Mouse (Mus musculus) midbrain, embryonic 12.5 days (tissue): ENCODE measurements around the gene Gnas. TPM values are rescaled to one million over a fixed set of nuclear protein-coding genes. Genes with fewer than 3 reads are reported as not detected.

Experiments used
- ATAC-seq: fragments of 200-750 bp; cut with Nextera tagmentation; 2 replicates; pipeline ENCODE4 v1.8.0; 2017; ENCODE audit warnings: low read depth, moderate TSS enrichment, moderate library complexity; ENCODE audit not compliant: low FRiP score
- H3K27ac ChIP-seq: fragments of 300-500 bp; sonication (generic); replicated peaks from 2 replicates; pipeline ENCODE4 v1.5.1; 2016; ENCODE audit warnings: mild to moderate bottlenecking
- H3K27me3 ChIP-seq: fragments of 300-500 bp; sonication (generic); 2 replicates; pipeline ENCODE4 v1.6.1; 2016; ENCODE audit warnings: mild to moderate bottlenecking
- H3K36me3 ChIP-seq: fragments of 300-500 bp; sonication (generic); 2 replicates; pipeline ENCODE4 v1.6.1; 2016
- H3K4me1 ChIP-seq: fragments of 300-500 bp; sonication (generic); 2 replicates; pipeline ENCODE4 v1.6.1; 2016
- H3K4me2 ChIP-seq: fragments of 300-500 bp; sonication (generic); replicated peaks from 2 replicates; pipeline ENCODE4 v1.6.1; 2016; ENCODE audit warnings: mild to moderate bottlenecking, moderate library complexity
- H3K4me3 ChIP-seq: fragments of 300-500 bp; sonication (generic); 2 replicates; pipeline ENCODE4 v1.5.1; 2016; ENCODE audit warnings: mild to moderate bottlenecking
- H3K9ac ChIP-seq: fragments of 300-500 bp; sonication (generic); replicated peaks from 2 replicates; pipeline ENCODE4 v1.6.1; 2016; ENCODE audit warnings: mild to moderate bottlenecking, moderate library complexity
- H3K9me3 ChIP-seq: fragments of 300-500 bp; sonication (generic); 2 replicates; pipeline ENCODE4 v1.6.1; 2016; ENCODE audit warnings: mild to moderate bottlenecking
- WGBS: fragments of 180-500 bp; shearing (Covaris S2); methylation state at CpG from one replicate; pipeline ENCODE4 v1.1.7; 2016; 5-methylcytosine and 5-hydroxymethylcytosine counted together
- polyA plus RNA-seq: library from polyadenylated mRNA; unstranded; fragments of >200 nt; fragmentation: Nextera tagmentation; extraction: Ambion mirVana; gene quantifications from 2 replicates; pipeline ENCODE4 v1.2.1, GENCODE M21; 2016

The Gnas gene
- polyA plus RNA-seq, 1 experiment from 2014 or later = 1,415 TPM

- H3K36me3 ChIP-seq = peaks cover 30% of the 10 kb centered on the region
- no peak overlapping the region for H3K9ac ChIP-seq
- no peaks in the 10 kb centered on the region for H3K4me1 ChIP-seq
- H3K4me2 ChIP-seq = no peak overlapping the region
- ATAC-seq = no peak
- H3K27me3 ChIP-seq = no peaks in the 10 kb centered on the region
- H3K4me3 ChIP-seq = no peak overlapping the region
- no peak overlapping the region for H3K27ac ChIP-seq
- no peaks in the 10 kb centered on the region for H3K9me3 ChIP-seq
- WGBS = 86% methylated on average over 2 of the region's 2 CpGs
Measured at GRCm38 (mm10) chr2:174273961-174274360, 10.2 kb upstream of the Gnas start.

- Histone ChIP-seq H3K27ac (no peak overlapping the region), H3K4me3 (no peak overlapping the region), H3K27me3 (peaks cover 18% of the 10 kb centered on the region), H3K36me3 (peaks cover 56% of the 10 kb centered on the region), H3K9me3 (peaks cover 3% of the 10 kb centered on the region; the same call in 1 of the 2 replicates), H3K4me1 (peaks cover 3% of the 10 kb centered on the region; the same call in 1 of the 2 replicates), H3K4me2 (no peak overlapping the region), H3K9ac (no peak overlapping the region)
- 87% methylated on average over 8 of the region's 8 CpGs for WGBS
- ATAC-seq = no peak
Measured at GRCm38 (mm10) chr2:174279771-174280170, 4.3 kb upstream of the Gnas start.

- 62% methylated on average over 11 of the region's 11 CpGs for WGBS
- H3K36me3 ChIP-seq = peaks cover 74% of the 10 kb centered on the region
- no peak for ATAC-seq
- peak overlapping the region; percentile 29; the same call in 1 of the 2 replicates for H3K4me3 ChIP-seq
- H3K9ac ChIP-seq = no peak overlapping the region
- peak overlapping the region; percentile 47 for H3K4me2 ChIP-seq
- H3K27me3 ChIP-seq = peaks cover 51% of the 10 kb centered on the region
- peaks cover 3% of the 10 kb centered on the region; the same call in 1 of the 2 replicates for H3K4me1 ChIP-seq
- H3K9me3 ChIP-seq = peaks cover 23% of the 10 kb centered on the region
- H3K27ac ChIP-seq = no peak overlapping the region
Measured at GRCm38 (mm10) chr2:174283341-174283740, 779 bp upstream of the Gnas start.

GRCm38 (mm10) chr2:174284807-174285457 lies 812 bp downstream of the Gnas start:
- H3K4me3 ChIP-seq = peak overlapping the region; percentile 29
- H3K4me2 ChIP-seq = peak overlapping the region; percentile 47
- no peak overlapping the region for H3K27ac ChIP-seq
- peaks cover 70% of the 10 kb centered on the region for H3K36me3 ChIP-seq
- 46% methylated on average over 58 of the region's 58 CpGs for WGBS
- no peak overlapping the region for H3K9ac ChIP-seq
- peaks cover 10% of the 10 kb centered on the region for H3K4me1 ChIP-seq
- peaks cover 23% of the 10 kb centered on the region for H3K9me3 ChIP-seq
- peaks cover 65% of the 10 kb centered on the region for H3K27me3 ChIP-seq
- no peak for ATAC-seq

GRCm38 (mm10) chr2:174285921-174286470 lies 1.9 kb downstream of the Gnas start:
- H3K27me3 ChIP-seq = peaks cover 67% of the 10 kb centered on the region
- H3K36me3 ChIP-seq = peaks cover 60% of the 10 kb centered on the region
- H3K4me1 ChIP-seq = peaks cover 17% of the 10 kb centered on the region

GRCm38 (mm10) chr2:174287921-174288320 lies 3.8 kb downstream of the Gnas start:
- 35% methylated on average over 7 of the region's 7 CpGs for WGBS
- peaks cover 67% of the 10 kb centered on the region for H3K27me3 ChIP-seq
- H3K27ac ChIP-seq = no peak overlapping the region
- H3K4me1 ChIP-seq = peaks cover 36% of the 10 kb centered on the region
- H3K9ac ChIP-seq = no peak overlapping the region
- H3K36me3 ChIP-seq = peaks cover 43% of the 10 kb centered on the region
- no peak overlapping the region for H3K4me2 ChIP-seq
- no peak overlapping the region for H3K4me3 ChIP-seq
- H3K9me3 ChIP-seq = peaks cover 23% of the 10 kb centered on the region
- no peak for ATAC-seq

More at GRCm38 (mm10) chr2:174285921-174286470, 1.9 kb downstream of the Gnas start:
- Histone ChIP-seq H3K27ac (no peak overlapping the region), H3K9me3 (peaks cover 23% of the 10 kb centered on the region), H3K4me2 (no peak overlapping the region), H3K9ac (no peak overlapping the region), H3K4me3 (no peak overlapping the region)
- WGBS = 53% methylated on average over 34 of the region's 34 CpGs
- ATAC-seq = no peak

- H3K27me3 ChIP-seq = peaks cover 58% of the 10 kb centered on the region
- H3K9ac ChIP-seq = no peak overlapping the region
- no peak for ATAC-seq
- no peak overlapping the region for H3K27ac ChIP-seq
- peaks cover 34% of the 10 kb centered on the region for H3K36me3 ChIP-seq
- H3K4me3 ChIP-seq = no peak overlapping the region
- 49% methylated on average over 12 of the region's 12 CpGs for WGBS
- peaks cover 38% of the 10 kb centered on the region for H3K4me1 ChIP-seq
- H3K9me3 ChIP-seq = peaks cover 23% of the 10 kb centered on the region
- no peak overlapping the region for H3K4me2 ChIP-seq
Measured at GRCm38 (mm10) chr2:174288673-174289430, 4.7 kb downstream of the Gnas start.

GRCm38 (mm10) chr2:174291029-174291661 lies 7.0 kb downstream of the Gnas start:
- H3K36me3 ChIP-seq = peaks cover 11% of the 10 kb centered on the region
- H3K4me3 ChIP-seq = peak overlapping the region; percentile 38
- peak overlapping the region; percentile 63 for H3K4me2 ChIP-seq
- H3K27me3 ChIP-seq = peaks cover 35% of the 10 kb centered on the region
- peaks cover 17% of the 10 kb centered on the region for H3K9me3 ChIP-seq
- no peak overlapping the region for H3K27ac ChIP-seq
- no peak for ATAC-seq
- peaks cover 40% of the 10 kb centered on the region for H3K4me1 ChIP-seq
- H3K9ac ChIP-seq = 0 out of 2 replicates have a peak overlapping the region, but pooled peaks have one; percentile 7
- 57% methylated on average over 8 of the region's 8 CpGs for WGBS

- Histone ChIP-seq H3K4me2 (peak overlapping the region; percentile 63), H3K4me1 (peaks cover 45% of the 10 kb centered on the region), H3K9ac (0 out of 2 replicates have a peak overlapping the region, but pooled peaks have one; percentile 38), H3K36me3 (peaks cover 6% of the 10 kb centered on the region), H3K27ac (no peak overlapping the region), H3K27me3 (peaks cover 30% of the 10 kb centered on the region), H3K9me3 (peaks cover 16% of the 10 kb centered on the region), H3K4me3 (peak overlapping the region; percentile 38)
- 56% methylated on average over 2 of the region's 2 CpGs for WGBS
- ATAC-seq = no peak
Measured at GRCm38 (mm10) chr2:174291662-174292030, 7.5 kb downstream of the Gnas start.

GRCm38 (mm10) chr2:174294457-174294856 lies 10.3 kb downstream of the Gnas start:
- peak overlapping the region; percentile 54 for H3K4me3 ChIP-seq
- peak overlapping the region; percentile 53 for H3K4me2 ChIP-seq
- H3K36me3 ChIP-seq = no peaks in the 10 kb centered on the region
- H3K9ac ChIP-seq = peak overlapping the region; percentile 73
- H3K27me3 ChIP-seq = peaks cover 32% of the 10 kb centered on the region
- H3K27ac ChIP-seq = peak overlapping the region; percentile 75
- H3K4me1 ChIP-seq = peaks cover 46% of the 10 kb centered on the region
- 56% methylated on average over 8 of the region's 8 CpGs for WGBS
- no peak for ATAC-seq
- peaks cover 31% of the 10 kb centered on the region for H3K9me3 ChIP-seq

- Histone ChIP-seq H3K4me2 (peak overlapping the region; percentile 59), H3K4me3 (peak overlapping the region; percentile 54), H3K9me3 (peaks cover 40% of the 10 kb centered on the region), H3K27me3 (peaks cover 35% of the 10 kb centered on the region), H3K9ac (peak overlapping the region; percentile 73), H3K4me1 (peaks cover 48% of the 10 kb centered on the region), H3K36me3 (no peaks in the 10 kb centered on the region), H3K27ac (peak overlapping the region; percentile 75)
- ATAC-seq = peak; percentile 89
- WGBS = 41% methylated on average over 35 of the region's 36 CpGs
Measured at GRCm38 (mm10) chr2:174295175-174295899, 11.2 kb downstream of the Gnas start.
